Mouse (Mus musculus) neural tube, embryonic 13.5 days (tissue): ENCODE data around the gene Psmb1. TPM values are rescaled to one million over a fixed set of nuclear protein-coding genes. Genes with fewer than 3 reads are reported as not detected.
A peak's percentile ranks its signal among the peaks of the same experiment; 100 is the strongest.
"Not testable (repeated sequence)": the region's sequence is repeated elsewhere in the genome, so short reads cannot be mapped to it uniquely, and the experiment has no call there.

Experiments
- ATAC-seq: fragments of 200-750 bp; cut with Nextera tagmentation; 2 replicates; pipeline ENCODE4 v1.8.0; 2017; ENCODE audit warnings: low read depth, mild to moderate bottlenecking, moderate TSS enrichment, moderate library complexity
- H3K27ac ChIP-seq: fragments of 300-500 bp; sonication (generic); replicated peaks from 2 replicates; pipeline ENCODE4 v1.5.1; 2015; ENCODE audit warnings: moderate library complexity, mild to moderate bottlenecking, inconsistent platforms
- H3K27me3 ChIP-seq: fragments of 300-500 bp; sonication (generic); 2 replicates; pipeline ENCODE4 v1.6.1; 2015; ENCODE audit warnings: mild to moderate bottlenecking, inconsistent platforms
- H3K36me3 ChIP-seq: fragments of 300-500 bp; sonication (generic); 2 replicates; pipeline ENCODE4 v1.6.1; 2015; ENCODE audit warnings: mild to moderate bottlenecking, inconsistent platforms
- H3K4me1 ChIP-seq: fragments of 300-500 bp; sonication (generic); replicated peaks from 2 replicates; pipeline ENCODE4 v1.6.1; 2015; ENCODE audit warnings: inconsistent platforms
- H3K4me2 ChIP-seq: fragments of 300-500 bp; sonication (generic); 2 replicates; pipeline ENCODE4 v1.6.1; 2015; ENCODE audit warnings: inconsistent platforms, mild to moderate bottlenecking, moderate library complexity
- H3K4me3 ChIP-seq: fragments of 300-500 bp; sonication (generic); 2 replicates; pipeline ENCODE4 v1.5.1; 2015; ENCODE audit warnings: mild to moderate bottlenecking, inconsistent platforms
- H3K9ac ChIP-seq: fragments of 300-500 bp; sonication (generic); 2 replicates; pipeline ENCODE4 v1.6.1; 2015; ENCODE audit warnings: moderate library complexity, mild to moderate bottlenecking, inconsistent platforms
- H3K9me3 ChIP-seq: fragments of 300-500 bp; sonication (generic); 2 replicates; pipeline ENCODE4 v1.6.1; 2016; ENCODE audit warnings: inconsistent platforms
- WGBS: fragments of 180-500 bp; shearing (Covaris S2); methylation state at CpG from one replicate; pipeline ENCODE4 v1.1.7; 2015; 5-methylcytosine and 5-hydroxymethylcytosine counted together
- polyA plus RNA-seq: library from polyadenylated mRNA; unstranded; fragments of >200 nt; fragmentation: Nextera tagmentation; extraction: Ambion mirVana; gene quantifications from 2 replicates; pipeline ENCODE4 v1.2.1, GENCODE M21; 2015

Psmb1 gene
- polyA plus RNA-seq: 274 and 289 TPM in 2 replicates

- peaks cover 46% of the 10 kb centered on the region for H3K4me1 ChIP-seq
- under 1% methylated on average over 58 of the region's 63 CpGs for WGBS
- H3K9me3 ChIP-seq: no peaks in the 10 kb centered on the region
- peak; percentile 95 for ATAC-seq
- H3K9ac ChIP-seq: peak within 1 kb of the TSS; percentile 93
- peak within 1 kb of the TSS; percentile 97 for H3K4me2 ChIP-seq
- no peaks in the 10 kb centered on the region for H3K27me3 ChIP-seq
- H3K4me3 ChIP-seq: peak within 1 kb of the TSS; percentile 96
- H3K36me3 ChIP-seq: peaks cover 23% of the 10 kb centered on the region
- peak within 1 kb of the TSS; percentile 94 for H3K27ac ChIP-seq
These were observed at the start of gene Psmb1, which contains the start of gene Tbp for GRCm38 (mm10) chr17:15499656-15500394. Gene Psmb1, minus strand, starts transcription at chr17:15499751. Gene Tbp, plus strand, starts transcription at chr17:15499888.

DNA sequence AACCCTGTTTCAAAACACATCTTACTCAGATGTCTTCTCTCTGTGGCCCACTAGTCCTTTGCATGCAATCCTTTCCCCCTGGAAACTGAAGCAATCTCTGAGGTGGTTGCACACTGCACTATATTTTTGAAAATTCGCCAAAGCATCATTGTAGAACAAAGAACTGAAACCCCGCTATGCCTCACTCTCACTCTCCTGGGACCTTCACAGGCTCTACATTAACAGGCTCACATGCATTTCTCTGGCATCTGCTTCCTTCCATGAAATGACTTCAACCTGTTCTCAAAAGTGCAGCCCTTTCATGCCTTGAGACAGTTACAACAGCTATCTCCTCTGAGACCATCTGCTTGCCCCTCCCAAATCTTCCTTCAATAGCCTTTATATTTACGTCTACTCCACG, 46.9 kb upstream of the Psmb1 start:
- Histone ChIP-seq H3K9ac (no peak overlapping the region), H3K36me3 (peaks cover 4% of the 10 kb centered on the region), H3K4me2 (no peak overlapping the region), H3K4me3 (no peak overlapping the region), H3K9me3 (peaks cover 9% of the 10 kb centered on the region; the same call in 1 of the 2 replicates), H3K27me3 (no peaks in the 10 kb centered on the region), H3K27ac (no peak overlapping the region), H3K4me1 (no peaks in the 10 kb centered on the region)
- no peak for ATAC-seq
- 65% methylated on average over 4 of the region's 4 CpGs for WGBS

GRCm38 (mm10) chr17:15543868-15544267, 44.3 kb upstream of the Psmb1 start:
- not testable (repeated sequence) for H3K9ac ChIP-seq, ATAC-seq
- WGBS: 65% methylated on average over 4 of the region's 4 CpGs

DNA sequence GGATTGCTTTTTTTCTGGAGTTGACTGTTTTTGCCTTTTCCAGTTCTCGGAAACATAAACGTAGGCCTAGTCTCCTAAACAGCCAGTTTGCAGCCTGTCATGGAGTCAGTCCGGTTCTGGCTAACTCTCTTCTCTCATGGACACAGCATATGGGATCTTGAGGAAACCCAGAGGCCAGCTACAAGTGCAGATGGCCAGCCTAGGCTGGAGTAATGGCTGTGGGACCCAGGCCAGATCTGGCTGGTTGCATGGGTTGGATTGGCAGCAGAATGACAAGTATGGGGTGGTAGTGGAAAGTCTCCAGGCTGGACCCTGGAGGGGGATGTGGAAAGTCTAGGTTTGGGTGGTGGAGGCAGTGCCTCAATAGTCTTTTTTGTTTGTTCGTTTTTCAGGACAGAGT, 40.8 kb upstream of the Psmb1 start:
- ATAC-seq: no peak
- Histone ChIP-seq H3K4me1 (peaks cover 10% of the 10 kb centered on the region; the same call in 1 of the 2 replicates), H3K9ac (no peak overlapping the region), H3K27me3 (peaks cover 24% of the 10 kb centered on the region), H3K4me2 (no peak overlapping the region), H3K27ac (no peak overlapping the region), H3K9me3 (peaks cover 9% of the 10 kb centered on the region; the same call in 1 of the 2 replicates), H3K4me3 (no peak overlapping the region), H3K36me3 (peaks cover 4% of the 10 kb centered on the region)
- WGBS: 72% methylated on average over 4 of the region's 4 CpGs

More at GRCm38 (mm10) chr17:15543868-15544267, 44.3 kb upstream of the Psmb1 start:
- H3K4me3 ChIP-seq, H3K4me1 ChIP-seq, H3K27ac ChIP-seq, H3K27me3 ChIP-seq, H3K9me3 ChIP-seq, H3K36me3 ChIP-seq, H3K4me2 ChIP-seq: not testable (repeated sequence)

DNA sequence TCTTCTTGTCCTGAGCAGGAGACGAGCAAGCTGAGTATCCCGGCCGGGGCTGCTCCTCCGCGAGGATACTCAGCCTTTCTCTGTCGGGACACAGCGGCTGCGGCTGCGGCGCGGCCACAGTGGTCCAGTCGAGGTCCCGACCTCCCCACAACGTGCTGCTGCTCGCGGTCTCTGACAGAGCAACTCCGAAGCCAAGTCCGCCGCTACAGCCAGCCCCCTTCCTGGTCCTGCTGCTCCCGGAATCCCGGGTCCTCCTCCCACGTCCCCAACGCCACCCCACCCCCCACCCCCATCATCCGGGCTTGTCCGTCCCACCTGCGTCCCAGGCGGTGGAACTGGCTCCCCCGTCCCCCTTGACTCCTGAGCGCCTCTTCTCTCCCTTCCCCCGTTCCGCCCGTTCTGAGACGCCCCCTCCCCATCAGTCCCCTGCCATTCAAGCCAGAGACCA, 36.9 kb upstream of the Psmb1 start:
- H3K4me1 ChIP-seq: peaks cover 10% of the 10 kb centered on the region; the same call in 1 of the 2 replicates

GRCm38 (mm10) chr17:15535943-15536342, 36.4 kb upstream of the Psmb1 start:
- Histone ChIP-seq H3K4me1 (peaks cover 10% of the 10 kb centered on the region; the same call in 1 of the 2 replicates), H3K36me3 (no peaks in the 10 kb centered on the region), H3K9me3 (no peaks in the 10 kb centered on the region), H3K4me2 (peak overlapping the region; percentile 97), H3K27ac (no peak overlapping the region), H3K9ac (peak overlapping the region; percentile 76), H3K27me3 (peaks cover 29% of the 10 kb centered on the region), H3K4me3 (peak overlapping the region; percentile 53)
- no peak for ATAC-seq
- WGBS: 15% methylated on average over 8 of the region's 8 CpGs

More for the DNA sequence above, 36.9 kb upstream of the Psmb1 start:
- peak; percentile 36; the same call in 1 of the 2 replicates for ATAC-seq
- peaks cover 29% of the 10 kb centered on the region for H3K27me3 ChIP-seq
- H3K4me2 ChIP-seq: peak overlapping the region; percentile 97
- under 1% methylated on average over 33 of the region's 33 CpGs for WGBS
- H3K9me3 ChIP-seq: no peaks in the 10 kb centered on the region
- H3K9ac ChIP-seq: peak overlapping the region; percentile 76
- no peak overlapping the region for H3K27ac ChIP-seq
- H3K36me3 ChIP-seq: no peaks in the 10 kb centered on the region
- peak overlapping the region; percentile 53 for H3K4me3 ChIP-seq

DNA sequence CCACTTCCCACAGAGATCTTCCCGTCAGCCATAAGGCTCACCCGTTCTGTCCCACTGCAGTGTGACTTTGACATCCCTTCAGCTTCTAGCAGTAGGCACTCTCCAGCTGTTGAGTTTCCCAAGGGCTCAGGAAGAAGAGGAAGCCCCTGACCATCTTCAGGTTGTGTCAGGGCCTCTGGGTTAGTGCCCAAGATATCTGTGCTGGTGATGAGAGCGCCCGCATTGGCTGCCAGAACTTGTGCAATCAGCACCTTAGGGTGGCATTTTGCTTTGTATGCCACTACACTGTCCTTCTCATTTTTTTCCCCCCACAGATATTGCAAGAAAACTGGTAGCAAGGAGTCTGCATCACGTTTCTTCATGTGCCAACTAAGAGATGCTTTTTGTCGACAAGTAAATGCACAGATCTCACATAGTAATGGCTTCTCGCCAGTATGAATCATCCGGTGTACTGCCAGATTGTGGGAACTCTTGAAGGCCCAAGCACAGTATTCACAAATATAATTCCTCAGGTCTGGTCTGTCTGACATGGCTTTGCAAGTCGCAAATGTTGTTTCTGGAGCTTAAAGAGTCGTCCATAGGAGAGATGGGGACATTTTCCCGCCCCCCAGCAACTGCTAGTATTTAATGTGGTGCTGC, 35.7 kb upstream of the Psmb1 start:
- Histone ChIP-seq H3K27me3 (peaks cover 28% of the 10 kb centered on the region), H3K9me3 (no peaks in the 10 kb centered on the region), H3K4me1 (peaks cover 10% of the 10 kb centered on the region; the same call in 1 of the 2 replicates), H3K9ac (no peak overlapping the region), H3K4me3 (0 out of 2 replicates have a peak overlapping the region, but pooled peaks have one; percentile 53), H3K36me3 (no peaks in the 10 kb centered on the region), H3K27ac (no peak overlapping the region), H3K4me2 (no peak overlapping the region)
- ATAC-seq: no peak
- WGBS: 66% methylated on average over 11 of the region's 11 CpGs

- H3K27ac ChIP-seq: no peak overlapping the region
- no peak overlapping the region for H3K4me3 ChIP-seq
- H3K4me2 ChIP-seq: no peak overlapping the region
- peaks cover 3% of the 10 kb centered on the region; the same call in 1 of the 2 replicates for H3K36me3 ChIP-seq
- peaks cover 3% of the 10 kb centered on the region for H3K27me3 ChIP-seq
- H3K4me1 ChIP-seq: peaks cover 21% of the 10 kb centered on the region
- WGBS: 5% methylated on average over 5 of the region's 5 CpGs
- H3K9me3 ChIP-seq: no peaks in the 10 kb centered on the region
- ATAC-seq: no peak
- no peak overlapping the region for H3K9ac ChIP-seq
These were observed 30.6 kb upstream of the Psmb1 start for GRCm38 (mm10) chr17:15530141-15530540.

DNA sequence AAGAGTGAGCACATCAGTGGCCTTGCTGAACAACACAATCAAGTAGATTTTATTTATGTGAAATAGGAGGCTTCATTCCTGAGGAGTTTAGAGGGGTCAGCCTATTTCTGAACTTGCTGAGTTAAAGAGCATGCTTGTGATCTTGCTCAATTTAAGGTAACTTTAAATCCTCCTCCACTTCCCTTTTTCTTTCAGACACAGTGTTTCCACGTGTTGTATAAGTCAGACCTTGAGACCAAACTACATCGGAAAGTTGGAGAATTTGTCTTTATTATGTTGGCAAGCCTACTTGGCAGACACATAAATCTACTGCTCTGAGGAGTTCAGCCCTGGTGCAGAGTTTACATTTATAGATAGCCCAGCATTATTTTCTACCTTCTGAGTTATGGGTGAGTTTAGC, 29.3 kb upstream of the Psmb1 start:
- no peak overlapping the region for H3K4me2 ChIP-seq
- H3K4me1 ChIP-seq: peaks cover 21% of the 10 kb centered on the region
- no peak overlapping the region for H3K9ac ChIP-seq
- H3K36me3 ChIP-seq: peaks cover 15% of the 10 kb centered on the region
- no peak for ATAC-seq
- H3K9me3 ChIP-seq: no peaks in the 10 kb centered on the region
- no peak overlapping the region for H3K27ac ChIP-seq
- no peak overlapping the region for H3K4me3 ChIP-seq
- no peaks in the 10 kb centered on the region for H3K27me3 ChIP-seq
- 85% methylated on average over 2 of the region's 2 CpGs for WGBS

DNA sequence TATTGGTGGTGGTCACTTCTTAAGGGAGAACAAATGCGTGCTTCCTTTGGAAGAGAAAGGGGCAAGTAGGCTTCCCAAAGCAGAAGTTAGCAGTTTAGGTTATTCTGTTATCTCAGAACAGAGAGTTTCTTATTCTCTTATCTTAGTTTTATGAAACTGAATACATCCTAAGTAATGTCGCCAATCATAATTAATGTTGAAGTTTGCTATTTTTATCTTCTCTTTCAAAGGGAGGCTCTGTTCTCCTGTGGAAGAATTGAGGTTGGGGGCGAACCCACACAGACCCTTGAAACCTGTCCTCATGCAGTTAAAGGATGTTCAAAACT, 28.2 kb upstream of the Psmb1 start:
- Histone ChIP-seq H3K4me2 (peak overlapping the region; percentile 64), H3K27ac (peak overlapping the region; percentile 85)
- ATAC-seq: no peak

GRCm38 (mm10) chr17:15526986-15527810, 27.6 kb upstream of the Psmb1 start, which contains the start of gene Pdcd2:
Gene Pdcd2, minus strand, starts transcription at chr17:15527301.
- H3K9me3 ChIP-seq: no peaks in the 10 kb centered on the region
- peak within 1 kb of the TSS; percentile 85 for H3K27ac ChIP-seq
- H3K4me3 ChIP-seq: peak within 1 kb of the TSS; percentile 83
- H3K36me3 ChIP-seq: peaks cover 27% of the 10 kb centered on the region
- peaks cover 21% of the 10 kb centered on the region for H3K4me1 ChIP-seq
- ATAC-seq: peak; percentile 98
- H3K4me2 ChIP-seq: peak within 1 kb of the TSS; percentile 64
- H3K27me3 ChIP-seq: no peaks in the 10 kb centered on the region
- WGBS: 2% methylated on average over 49 of the region's 55 CpGs
- H3K9ac ChIP-seq: peak within 1 kb of the TSS; percentile 87

More for the DNA sequence above, 28.2 kb upstream of the Psmb1 start:
- Histone ChIP-seq H3K4me1 (peaks cover 21% of the 10 kb centered on the region), H3K9me3 (no peaks in the 10 kb centered on the region), H3K4me3 (peak overlapping the region; percentile 83), H3K27me3 (no peaks in the 10 kb centered on the region), H3K9ac (peak overlapping the region; percentile 87), H3K36me3 (peaks cover 22% of the 10 kb centered on the region)
- 70% methylated on average over 3 of the region's 3 CpGs for WGBS
